Mouse (Mus musculus) naive thymus-derived CD4-positive, alpha-beta T cell, adult 2 months (primary cell): ENCODE measurements around the gene Derl3.
A peak's percentile ranks its signal among the peaks of the same experiment; 100 is the strongest.
"Not testable (repeated sequence)": the region's sequence is repeated elsewhere in the genome, so short reads cannot be mapped to it uniquely, and the experiment has no call there.

Experiments used
- DNase-seq: peaks from one replicate; pipeline ENCODE4 v3.0.0-alpha.2; 2011; ENCODE audit warnings: low read depth

Gene Derl3

DNA sequence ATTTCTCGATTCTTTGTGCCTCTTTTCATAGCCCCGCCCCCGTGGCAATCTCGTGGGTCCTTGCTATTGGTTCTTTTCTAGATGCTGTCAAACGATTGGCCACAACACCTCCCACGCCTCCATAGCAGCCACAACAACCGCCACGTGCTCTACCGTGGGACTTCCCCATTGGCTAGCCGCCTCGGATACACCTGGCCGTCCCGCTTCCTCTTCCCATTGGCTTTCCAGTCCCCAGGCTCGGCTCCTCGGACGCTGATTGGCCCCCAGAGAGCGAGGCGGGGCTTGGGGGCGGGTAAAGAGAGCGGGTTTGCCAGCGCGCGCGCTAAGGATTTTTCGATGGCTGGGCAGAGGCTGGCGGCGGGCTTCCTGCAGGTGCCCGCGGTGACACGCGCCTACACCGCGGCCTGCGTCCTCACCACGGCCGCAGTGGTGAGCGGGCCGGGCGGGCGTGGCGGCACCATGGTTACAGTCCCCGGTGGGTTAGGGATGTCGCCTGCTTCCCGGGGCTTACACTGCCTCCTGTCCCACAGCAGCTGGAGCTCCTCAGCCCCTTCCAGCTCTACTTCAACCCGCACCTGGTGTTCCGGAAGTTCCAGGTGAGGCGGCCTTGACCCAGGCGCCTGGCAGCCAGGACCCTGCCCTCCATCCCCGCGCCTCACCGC, at the start of gene Derl3:
Derl3 (plus strand) TSS at position 325 of the 662 bp plus-strand sequence.
- DNase-seq, result peak; percentile 97

- not testable (repeated sequence) for DNase-seq
These were observed 49.3 kb upstream of the Derl3 start for GRCm38 (mm10) chr10:75843898-75844297.

GRCm38 (mm10) chr10:75844800-75845199, 48.4 kb upstream of the Derl3 start:
- DNase-seq, result no peak

GRCm38 (mm10) chr10:75845306-75845930, 47.8 kb upstream of the Derl3 start:
- no peak for DNase-seq

DNA sequence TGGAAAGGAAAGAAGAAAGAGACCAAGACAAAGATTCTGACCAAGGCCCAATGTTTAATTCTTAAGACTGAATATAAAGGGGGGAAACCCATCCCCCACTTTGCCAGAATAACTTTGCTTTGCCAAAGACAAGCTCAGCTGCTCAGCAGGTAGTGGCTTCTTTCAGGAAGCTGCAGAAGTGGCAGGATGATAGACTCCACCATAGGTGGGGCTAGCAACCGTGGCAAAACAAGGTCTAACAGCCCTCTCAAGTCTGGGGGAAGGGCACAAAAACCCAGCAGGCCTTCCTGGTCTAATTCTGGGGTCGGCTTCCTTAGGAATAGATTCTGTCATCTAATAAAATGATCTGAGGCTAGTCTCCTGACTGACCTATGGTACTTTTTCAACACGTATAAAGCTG, 44.8 kb upstream of the Derl3 start:
- DNase-seq, result peak; percentile 51

GRCm38 (mm10) chr10:75851076-75851475, 42.1 kb upstream of the Derl3 start:
- DNase-seq, result no peak

- DNase-seq, result no peak
These were observed 41.5 kb upstream of the Derl3 start for GRCm38 (mm10) chr10:75851681-75852080.

DNA sequence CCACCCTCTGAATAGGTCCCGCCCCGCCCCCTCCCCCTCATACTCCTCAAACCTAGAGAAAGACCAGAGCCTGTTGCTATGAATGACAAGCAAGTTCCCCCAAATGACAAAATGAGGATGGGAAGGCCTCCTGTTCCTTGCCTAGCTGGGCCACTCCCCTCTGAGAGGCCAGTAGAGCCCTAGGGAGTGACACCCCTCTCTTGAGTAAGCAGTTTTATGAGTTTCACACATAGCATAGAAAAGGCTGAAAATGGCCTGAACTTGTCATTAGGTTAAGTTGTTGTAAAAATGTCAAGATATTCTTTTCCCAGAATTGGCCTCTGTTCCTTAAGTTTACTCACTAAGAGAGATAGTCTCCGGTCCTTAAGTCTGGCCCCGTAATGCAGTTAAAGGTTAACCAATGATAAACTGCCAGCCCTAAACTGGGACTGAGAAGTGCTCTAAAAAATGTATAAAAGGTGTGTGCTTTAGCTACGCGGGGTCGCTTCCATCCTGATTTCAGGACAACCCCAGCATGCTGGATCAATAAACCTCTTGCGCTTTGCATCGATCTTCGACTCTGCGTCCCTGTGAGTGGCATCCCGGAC, 40.6 kb upstream of the Derl3 start:
- DNase-seq, result no peak

GRCm38 (mm10) chr10:75853452-75853851, 39.8 kb upstream of the Derl3 start:
- DNase-seq, result peak; percentile 92

GRCm38 (mm10) chr10:75854096-75854495, 39.1 kb upstream of the Derl3 start:
- no peak for DNase-seq

DNA sequence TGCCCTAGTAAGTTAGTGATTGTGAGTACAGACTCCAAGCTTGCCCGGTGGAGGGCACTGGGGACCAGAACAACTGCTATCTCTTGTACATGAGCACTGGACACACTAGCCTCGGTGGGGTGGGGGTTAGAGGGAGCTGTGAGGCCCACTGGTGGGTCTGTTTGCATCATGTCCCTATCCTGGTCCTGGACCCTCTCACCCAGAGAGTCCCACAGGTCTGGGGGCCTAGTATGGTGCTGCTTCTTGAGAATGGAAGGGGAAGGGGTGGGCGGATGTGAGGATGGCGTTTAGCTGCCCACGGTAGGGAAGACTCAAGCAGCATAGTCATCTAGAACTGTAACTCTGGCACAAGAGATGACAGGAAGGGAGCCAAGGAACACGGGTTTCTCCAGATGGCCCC, 38.4 kb upstream of the Derl3 start:
- DNase-seq, result no peak

GRCm38 (mm10) chr10:75855416-75855981, 37.7 kb upstream of the Derl3 start:
- no peak for DNase-seq

DNA sequence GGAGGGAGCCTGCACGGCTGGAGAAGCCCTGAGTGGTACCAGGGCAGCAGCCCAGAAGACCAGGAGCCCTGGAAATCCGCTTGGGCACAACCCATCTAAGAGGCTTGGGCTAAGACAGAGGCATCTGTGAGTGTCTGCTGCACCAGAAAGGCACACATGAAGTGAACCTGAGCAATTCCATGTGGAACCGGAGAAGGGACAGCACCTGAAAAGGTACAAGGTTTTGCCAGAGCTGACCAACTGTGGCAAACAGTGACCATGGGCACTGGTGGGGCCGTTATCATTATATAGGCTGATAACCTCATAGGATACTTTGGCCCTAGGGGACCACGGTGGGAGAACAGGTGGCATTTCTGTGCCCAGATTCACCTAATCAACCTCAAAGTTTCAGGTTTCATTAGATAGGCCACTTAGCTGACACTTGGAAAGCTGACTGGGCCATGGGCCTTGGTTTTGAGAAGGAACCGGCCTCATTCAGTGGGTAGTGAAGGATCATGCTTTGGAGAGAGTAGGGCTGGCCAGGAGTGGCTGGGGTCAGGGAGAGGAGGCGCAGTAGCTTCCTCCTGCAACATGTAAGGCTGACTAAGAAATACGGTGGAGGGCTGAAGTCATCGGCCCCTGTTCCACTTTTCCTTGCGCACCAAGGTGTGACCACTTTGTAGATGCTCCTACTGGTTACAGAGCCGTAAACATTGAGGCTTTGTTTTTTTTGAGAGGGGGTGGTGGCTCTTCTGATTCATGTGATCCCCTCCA, 36.9 kb upstream of the Derl3 start:
- no peak for DNase-seq

- DNase-seq, result no peak
These were observed 36.2 kb upstream of the Derl3 start for GRCm38 (mm10) chr10:75856976-75857375.

DNA sequence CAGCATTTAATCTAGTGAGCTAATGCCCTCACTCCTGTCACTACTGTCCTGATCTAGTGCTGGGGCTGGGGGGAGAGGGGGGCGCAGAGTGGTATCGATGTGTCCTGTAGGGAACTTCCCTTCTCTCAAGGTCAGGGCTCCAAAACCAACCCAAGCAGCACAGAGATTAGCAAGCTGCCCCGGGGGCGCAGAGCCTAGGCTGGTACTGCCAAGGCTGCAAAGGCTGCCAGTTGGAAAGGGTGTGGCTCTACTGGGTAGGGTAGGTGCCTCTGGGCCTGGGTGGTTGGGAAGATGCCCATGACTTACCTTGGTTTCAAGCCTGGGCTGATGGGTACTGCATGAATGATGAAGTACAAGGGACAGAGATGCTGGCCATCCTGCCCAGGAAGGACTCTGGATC, 35.6 kb upstream of the Derl3 start:
- no peak for DNase-seq

GRCm38 (mm10) chr10:75859107-75859746, 34.0 kb upstream of the Derl3 start:
- peak; percentile 55 for DNase-seq

- DNase-seq, result peak; percentile 96
These were observed 33.3 kb upstream of the Derl3 start, which contains the start of gene Mif for GRCm38 (mm10) chr10:75859786-75860470. TSS of gene Mif (minus strand) at chr10:75860240.

DNA sequence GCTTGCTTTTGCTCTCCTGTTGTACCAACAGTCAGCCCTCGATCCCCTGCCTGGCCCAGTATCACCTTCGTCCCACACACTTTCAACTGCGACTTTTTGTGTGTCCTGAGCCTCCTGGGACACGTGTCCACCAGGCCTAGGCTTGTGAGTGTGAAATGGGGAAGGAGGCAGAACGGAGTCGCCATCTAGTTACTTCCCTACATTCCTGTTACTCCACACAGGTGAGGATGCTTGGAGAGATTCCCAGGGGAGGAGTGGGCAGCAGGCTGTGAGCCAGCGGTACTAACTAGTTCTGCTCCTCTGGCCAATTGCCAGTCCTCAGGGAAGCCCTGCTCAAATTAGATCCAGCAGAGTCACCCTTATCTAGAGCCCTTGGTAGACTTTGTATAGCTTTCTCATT, 32.5 kb upstream of the Derl3 start:
- DNase-seq, result no peak

GRCm38 (mm10) chr10:75861587-75861986, 31.6 kb upstream of the Derl3 start:
- no peak for DNase-seq

DNA sequence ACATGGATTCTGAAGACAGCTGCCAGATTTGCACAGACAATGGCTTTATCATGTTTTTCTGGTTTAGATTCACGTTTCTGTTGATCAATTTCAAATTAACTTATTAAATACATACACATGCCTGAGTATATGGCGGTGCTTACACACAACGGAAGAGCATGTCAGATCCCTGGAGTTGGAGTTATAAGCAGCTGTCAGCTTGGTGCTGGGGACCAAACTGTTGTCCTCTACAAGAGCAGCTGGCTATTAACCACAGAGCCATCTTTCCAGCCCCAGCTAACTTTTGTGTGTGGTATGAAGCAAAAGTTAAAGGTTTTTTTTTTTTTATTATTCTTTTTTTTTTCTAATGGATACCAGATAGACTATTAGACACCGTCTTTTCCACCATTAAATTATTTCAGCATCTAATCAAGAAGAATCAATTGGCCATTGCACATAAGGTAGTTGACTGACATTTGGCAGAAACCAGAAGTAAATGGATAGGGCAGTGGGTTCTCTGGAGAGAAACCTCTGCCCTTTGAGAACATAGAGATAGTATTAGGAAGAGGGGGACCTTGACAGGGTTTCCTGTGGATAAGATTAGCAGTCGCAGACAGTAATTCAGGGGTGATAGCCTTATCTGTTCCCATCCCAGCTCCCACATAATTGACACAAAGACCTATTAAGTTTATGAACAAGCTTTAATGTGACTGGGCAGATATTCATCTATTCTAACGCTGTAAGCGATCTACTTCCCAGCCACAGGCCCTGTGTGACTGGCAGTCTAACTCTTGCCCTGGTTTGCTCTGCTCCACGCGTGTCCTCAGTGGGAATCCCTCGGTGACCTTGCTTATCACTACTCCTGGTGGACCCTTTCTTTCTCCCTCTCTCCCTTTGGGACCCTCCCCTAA, 20.9 kb upstream of the Derl3 start:
- no peak for DNase-seq
